Mouse (Mus musculus): ENCODE data around the gene Slc5a5. TPM values are rescaled to one million over a fixed set of nuclear protein-coding genes. Genes with fewer than 3 reads are reported as not detected.

The Slc5a5 gene
- polyA plus RNA-seq, 1 experiment = 0.13 TPM

DNA sequence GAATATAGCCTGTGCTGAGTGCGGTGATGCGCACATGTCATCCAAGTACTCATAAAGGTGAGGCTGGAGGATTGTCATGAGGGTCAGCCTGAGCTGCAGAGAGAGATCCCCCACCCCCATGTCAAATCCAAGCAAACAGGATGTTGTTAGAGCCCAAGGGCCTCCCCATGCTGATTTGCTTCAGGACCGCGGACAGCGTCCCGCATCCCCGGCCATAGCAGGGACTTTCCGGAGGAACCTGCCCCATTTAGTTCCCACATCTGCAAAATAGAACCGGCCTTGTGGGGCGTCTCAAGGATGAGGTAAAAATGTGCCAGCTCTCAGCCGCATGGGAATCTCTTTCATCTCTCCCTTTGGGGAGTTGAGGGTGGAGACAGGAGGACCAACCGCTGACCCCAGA is 6.9 kb downstream of the Slc5a5 start:
- Histone ChIP-seq H3K4me1 (peaks cover 53% of the 10 kb centered on the region), H3K36me3 (replicated peaks; ENCODE audit: low read length) (no peaks in the 10 kb centered on the region), H3K4me3 (replicated peaks) (no peak overlapping the region), H3K9me3 (peaks cover 4% of the 10 kb centered on the region; the same call in 1 of the 2 replicates), H3K27me3 (replicated peaks) (peaks cover 50% of the 10 kb centered on the region)
- TF ChIP-seq GATA1 (IDR thresholded peaks at IDR 0.05; ENCODE audit: borderline replicate concordance, low read length) = no peak
- TF ChIP-seq FLI1 (IDR thresholded peaks at IDR 0.05; ENCODE audit: low read length) = no peak

- Histone ChIP-seq H3K36me3 (replicated peaks; ENCODE audit: low read length) (no peaks in the 10 kb centered on the region), H3K27me3 (replicated peaks) (peaks cover 52% of the 10 kb centered on the region), H3K9me3 (peaks cover 4% of the 10 kb centered on the region; the same call in 1 of the 2 replicates), H3K4me1 (peaks cover 59% of the 10 kb centered on the region), H3K4me3 (replicated peaks) (no peak overlapping the region)
- TF ChIP-seq FLI1 (IDR thresholded peaks at IDR 0.05; ENCODE audit: low read length) (no peak), GATA1 (IDR thresholded peaks at IDR 0.05; ENCODE audit: borderline replicate concordance, low read length) (no peak)
These were observed 7.9 kb downstream of the Slc5a5 start for GRCm38 (mm10) chr8:70884683-70885082.

GRCm38 (mm10) chr8:70884186-70884585 is 8.4 kb downstream of the Slc5a5 start:
- TF ChIP-seq FLI1 (IDR thresholded peaks at IDR 0.05; ENCODE audit: low read length) = no peak
- H3K27me3 ChIP-seq (replicated peaks) = peaks cover 54% of the 10 kb centered on the region
- peaks cover 56% of the 10 kb centered on the region for H3K4me1 ChIP-seq
- no peaks in the 10 kb centered on the region for H3K36me3 ChIP-seq (replicated peaks; ENCODE audit: low read length)
- H3K9me3 ChIP-seq = peaks cover 4% of the 10 kb centered on the region; the same call in 1 of the 2 replicates
- no peak overlapping the region for H3K4me3 ChIP-seq (replicated peaks)

GRCm38 (mm10) chr8:70880546-70880945 is 12.0 kb downstream of the Slc5a5 start:
- no peak overlapping the region for H3K4me3 ChIP-seq (replicated peaks)
- TF ChIP-seq FLI1 (IDR thresholded peaks at IDR 0.05; ENCODE audit: low read length) (no peak), GATA1 (IDR thresholded peaks at IDR 0.05; ENCODE audit: borderline replicate concordance, low read length) (no peak)
- no peaks in the 10 kb centered on the region for H3K9me3 ChIP-seq
- H3K36me3 ChIP-seq (replicated peaks; ENCODE audit: low read length) = no peaks in the 10 kb centered on the region
- H3K27me3 ChIP-seq (replicated peaks) = peaks cover 34% of the 10 kb centered on the region
- H3K4me1 ChIP-seq = peaks cover 36% of the 10 kb centered on the region

- peaks cover 32% of the 10 kb centered on the region for H3K4me1 ChIP-seq
- no peak overlapping the region for H3K4me3 ChIP-seq (replicated peaks)
- H3K36me3 ChIP-seq (replicated peaks; ENCODE audit: low read length) = no peaks in the 10 kb centered on the region
- TF ChIP-seq GATA1 (IDR thresholded peaks at IDR 0.05; ENCODE audit: borderline replicate concordance, low read length) (no peak), FLI1 (IDR thresholded peaks at IDR 0.05; ENCODE audit: low read length) (no peak)
- H3K27me3 ChIP-seq (replicated peaks) = peaks cover 34% of the 10 kb centered on the region
- no peaks in the 10 kb centered on the region for H3K9me3 ChIP-seq
These were observed 12.4 kb downstream of the Slc5a5 start for GRCm38 (mm10) chr8:70880126-70880525.

GRCm38 (mm10) chr8:70879500-70879899 is 13.1 kb downstream of the Slc5a5 start:
- H3K27me3 ChIP-seq (replicated peaks) = peaks cover 34% of the 10 kb centered on the region
- H3K36me3 ChIP-seq (replicated peaks; ENCODE audit: low read length) = no peaks in the 10 kb centered on the region
- peaks cover 26% of the 10 kb centered on the region for H3K4me1 ChIP-seq
- no peak for TF ChIP-seq FLI1 (IDR thresholded peaks at IDR 0.05; ENCODE audit: low read length)
- TF ChIP-seq GATA1 (IDR thresholded peaks at IDR 0.05; ENCODE audit: borderline replicate concordance, low read length) = no peak
- H3K4me3 ChIP-seq (replicated peaks) = no peak overlapping the region
- no peaks in the 10 kb centered on the region for H3K9me3 ChIP-seq

GRCm38 (mm10) chr8:70878178-70878577 is 14.4 kb downstream of the Slc5a5 start:
- no peaks in the 10 kb centered on the region for H3K36me3 ChIP-seq (replicated peaks; ENCODE audit: low read length)
- H3K4me1 ChIP-seq = peaks cover 24% of the 10 kb centered on the region
- no peak overlapping the region for H3K4me3 ChIP-seq (replicated peaks)
- no peaks in the 10 kb centered on the region for H3K9me3 ChIP-seq
- peaks cover 34% of the 10 kb centered on the region for H3K27me3 ChIP-seq (replicated peaks)
- TF ChIP-seq FLI1 (IDR thresholded peaks at IDR 0.05; ENCODE audit: low read length) (no peak), GATA1 (IDR thresholded peaks at IDR 0.05; ENCODE audit: borderline replicate concordance, low read length) (no peak)

DNA sequence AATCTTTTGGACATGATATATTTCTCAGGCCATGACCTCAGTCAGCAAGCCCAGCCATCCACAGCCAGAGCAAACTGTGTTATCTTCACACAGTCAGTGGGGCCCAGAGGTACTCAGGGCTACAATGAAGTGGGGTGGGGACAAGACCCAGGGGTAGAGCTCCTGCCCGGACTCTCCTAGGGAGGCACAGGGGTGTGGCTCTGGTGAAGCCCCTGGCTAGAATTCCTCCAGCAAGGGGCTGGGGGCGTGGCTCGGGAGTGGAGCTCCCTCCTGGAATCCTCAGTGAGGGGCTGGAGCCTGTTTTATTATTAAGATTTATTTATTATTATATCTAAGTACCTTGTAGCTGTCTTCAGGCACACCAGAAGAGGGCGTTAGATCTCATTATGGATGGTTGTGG is 16.2 kb downstream of the Slc5a5 start:
- TF ChIP-seq FLI1 (IDR thresholded peaks at IDR 0.05; ENCODE audit: low read length) (no peak), GATA1 (IDR thresholded peaks at IDR 0.05; ENCODE audit: borderline replicate concordance, low read length) (no peak)
- peaks cover 37% of the 10 kb centered on the region for H3K4me1 ChIP-seq
- H3K36me3 ChIP-seq (replicated peaks; ENCODE audit: low read length) = peaks cover 3% of the 10 kb centered on the region
- H3K4me3 ChIP-seq (replicated peaks) = no peak overlapping the region
- no peaks in the 10 kb centered on the region for H3K9me3 ChIP-seq
- H3K27me3 ChIP-seq (replicated peaks) = peaks cover 27% of the 10 kb centered on the region

- Histone ChIP-seq H3K36me3 (replicated peaks; ENCODE audit: low read length) (peaks cover 14% of the 10 kb centered on the region), H3K27me3 (replicated peaks) (peaks cover 11% of the 10 kb centered on the region), H3K4me1 (peaks cover 40% of the 10 kb centered on the region), H3K4me3 (replicated peaks) (no peak overlapping the region), H3K9me3 (no peaks in the 10 kb centered on the region)
- TF ChIP-seq GATA1 (IDR thresholded peaks at IDR 0.05; ENCODE audit: borderline replicate concordance, low read length) (no peak), FLI1 (IDR thresholded peaks at IDR 0.05; ENCODE audit: low read length) (no peak)
These were observed 18.1 kb downstream of the Slc5a5 start for GRCm38 (mm10) chr8:70874441-70874840.

- H3K9me3 ChIP-seq = no peaks in the 10 kb centered on the region
- TF ChIP-seq GATA1 (IDR thresholded peaks at IDR 0.05; ENCODE audit: borderline replicate concordance, low read length) (no peak), FLI1 (IDR thresholded peaks at IDR 0.05; ENCODE audit: low read length) (no peak)
- H3K4me1 ChIP-seq = peaks cover 50% of the 10 kb centered on the region
- peaks cover 24% of the 10 kb centered on the region for H3K36me3 ChIP-seq (replicated peaks; ENCODE audit: low read length)
- peaks cover 7% of the 10 kb centered on the region for H3K27me3 ChIP-seq (replicated peaks)
- H3K4me3 ChIP-seq (replicated peaks) = peak within 1 kb of the TSS; percentile 96
These were observed 19.1 kb downstream of the Slc5a5 start, which contains the start of gene Ccdc124 for GRCm38 (mm10) chr8:70873364-70873985. Gene Ccdc124, minus strand, starts transcription at chr8:70873935.
